Mouse (Mus musculus): ENCODE data around the gene Cdon. TPM values are rescaled to one million over a fixed set of nuclear protein-coding genes. Genes with fewer than 3 reads are reported as not detected.

The Cdon gene
- polyA plus RNA-seq, 1 experiment from 2014 or later = 35.9 TPM

GRCm38 (mm10) chr9:35439754-35440153, 18.8 kb downstream of the Cdon start:
- no peaks in the 10 kb centered on the region for H3K9me3 ChIP-seq
- no peak overlapping the region for H3K27ac ChIP-seq
- no peak overlapping the region for H3K4me2 ChIP-seq
- 0 out of 2 replicates have a peak, but pooled peaks cover 3% of the 10 kb centered on the region for H3K36me3 ChIP-seq
- no peak overlapping the region for H3K9ac ChIP-seq
- H3K4me1 ChIP-seq = peaks cover 56% of the 10 kb centered on the region
- no peak overlapping the region for H3K4me3 ChIP-seq
- ATAC-seq (ENCODE audit: insufficient number of reproducible peaks, low FRiP score, low TSS enrichment, low read depth) = no peak
- H3K27me3 ChIP-seq = no peaks in the 10 kb centered on the region

GRCm38 (mm10) chr9:35442476-35442875, 21.5 kb downstream of the Cdon start:
- Histone ChIP-seq H3K9me3 (no peaks in the 10 kb centered on the region), H3K36me3 (peaks cover 9% of the 10 kb centered on the region; the same call in 1 of the 2 replicates), H3K9ac (no peak overlapping the region), H3K27me3 (no peaks in the 10 kb centered on the region), H3K4me1 (peaks cover 44% of the 10 kb centered on the region), H3K4me3 (no peak overlapping the region), H3K27ac (no peak overlapping the region), H3K4me2 (no peak overlapping the region)
- 50% methylated on average over 5 of the region's 5 CpGs for WGBS
- ATAC-seq (ENCODE audit: insufficient number of reproducible peaks, low FRiP score, low TSS enrichment, low read depth) = no peak

GRCm38 (mm10) chr9:35443618-35444511, 22.9 kb downstream of the Cdon start:
- Histone ChIP-seq H3K27ac (peak overlapping the region; percentile 47; the same call in 1 of the 2 replicates), H3K36me3 (peaks cover 9% of the 10 kb centered on the region; the same call in 1 of the 2 replicates), H3K4me1 (peaks cover 36% of the 10 kb centered on the region), H3K4me2 (no peak overlapping the region), H3K4me3 (no peak overlapping the region), H3K27me3 (no peaks in the 10 kb centered on the region), H3K9me3 (no peaks in the 10 kb centered on the region), H3K9ac (no peak overlapping the region)
- WGBS = 46% methylated on average over 13 of the region's 13 CpGs
- ATAC-seq (ENCODE audit: insufficient number of reproducible peaks, low FRiP score, low TSS enrichment, low read depth) = no peak

GRCm38 (mm10) chr9:35444512-35444886, 23.6 kb downstream of the Cdon start:
- no peak overlapping the region for H3K9ac ChIP-seq
- ATAC-seq (ENCODE audit: insufficient number of reproducible peaks, low FRiP score, low TSS enrichment, low read depth) = no peak
- no peaks in the 10 kb centered on the region for H3K27me3 ChIP-seq

GRCm38 (mm10) chr9:35446916-35447315, 26.0 kb downstream of the Cdon start:
- no peak overlapping the region for H3K4me3 ChIP-seq
- peaks cover 13% of the 10 kb centered on the region; the same call in 1 of the 2 replicates for H3K36me3 ChIP-seq
- 35% methylated on average over 4 of the region's 4 CpGs for WGBS
- H3K27me3 ChIP-seq = no peaks in the 10 kb centered on the region
- H3K9me3 ChIP-seq = no peaks in the 10 kb centered on the region
- ATAC-seq (ENCODE audit: insufficient number of reproducible peaks, low FRiP score, low TSS enrichment, low read depth) = no peak
- H3K27ac ChIP-seq = 0 out of 2 replicates have a peak overlapping the region, but pooled peaks have one; percentile 33
- no peak overlapping the region for H3K4me2 ChIP-seq
- peaks cover 43% of the 10 kb centered on the region for H3K4me1 ChIP-seq
- H3K9ac ChIP-seq = no peak overlapping the region

More at GRCm38 (mm10) chr9:35444512-35444886, 23.6 kb downstream of the Cdon start:
- 53% methylated on average over 8 of the region's 8 CpGs for whole genome bisulfite sequencing
- Histone ChIP-seq H3K9me3 (no peaks in the 10 kb centered on the region), H3K27ac (peak overlapping the region; percentile 47; the same call in 1 of the 2 replicates), H3K36me3 (peaks cover 9% of the 10 kb centered on the region; the same call in 1 of the 2 replicates), H3K4me2 (no peak overlapping the region), H3K4me1 (peaks cover 34% of the 10 kb centered on the region), H3K4me3 (no peak overlapping the region)

GRCm38 (mm10) chr9:35453311-35453710, 32.4 kb downstream of the Cdon start:
- Histone ChIP-seq H3K4me2 (no peak overlapping the region), H3K4me1 (peaks cover 22% of the 10 kb centered on the region), H3K36me3 (peaks cover 58% of the 10 kb centered on the region), H3K27ac (peak overlapping the region; percentile 72), H3K9me3 (no peaks in the 10 kb centered on the region), H3K9ac (no peak overlapping the region), H3K27me3 (no peaks in the 10 kb centered on the region), H3K4me3 (no peak overlapping the region)
- WGBS = 19% methylated on average over 6 of the region's 6 CpGs
- ATAC-seq (ENCODE audit: insufficient number of reproducible peaks, low FRiP score, low TSS enrichment, low read depth) = no peak

- WGBS = 71% methylated on average over 8 of the region's 8 CpGs
- Histone ChIP-seq H3K9ac (no peak overlapping the region), H3K4me1 (peaks cover 7% of the 10 kb centered on the region; the same call in 1 of the 2 replicates), H3K4me3 (no peak overlapping the region), H3K27ac (no peak overlapping the region), H3K36me3 (peaks cover 73% of the 10 kb centered on the region), H3K4me2 (no peak overlapping the region), H3K9me3 (no peaks in the 10 kb centered on the region), H3K27me3 (no peaks in the 10 kb centered on the region)
- ATAC-seq (ENCODE audit: insufficient number of reproducible peaks, low FRiP score, low TSS enrichment, low read depth) = no peak
Observed at GRCm38 (mm10) chr9:35459594-35459993, 38.7 kb downstream of the Cdon start.

- Histone ChIP-seq H3K4me1 (peaks cover 25% of the 10 kb centered on the region), H3K27ac (no peak overlapping the region), H3K27me3 (no peaks in the 10 kb centered on the region), H3K36me3 (peaks cover 53% of the 10 kb centered on the region), H3K9me3 (no peaks in the 10 kb centered on the region), H3K4me3 (no peak overlapping the region), H3K9ac (no peak overlapping the region), H3K4me2 (no peak overlapping the region)
- no peak for ATAC-seq (ENCODE audit: insufficient number of reproducible peaks, low FRiP score, low TSS enrichment, low read depth)
- WGBS = 52% methylated on average over 8 of the region's 8 CpGs
Observed at GRCm38 (mm10) chr9:35467264-35467817, 46.4 kb downstream of the Cdon start.

- H3K36me3 ChIP-seq = peaks cover 53% of the 10 kb centered on the region
- H3K27me3 ChIP-seq = no peaks in the 10 kb centered on the region
- H3K4me2 ChIP-seq = no peak overlapping the region
- no peak overlapping the region for H3K27ac ChIP-seq
- H3K9ac ChIP-seq = no peak overlapping the region
- peaks cover 22% of the 10 kb centered on the region for H3K4me1 ChIP-seq
- no peaks in the 10 kb centered on the region for H3K9me3 ChIP-seq
- no peak overlapping the region for H3K4me3 ChIP-seq
- ATAC-seq (ENCODE audit: insufficient number of reproducible peaks, low FRiP score, low TSS enrichment, low read depth) = no peak
Observed at GRCm38 (mm10) chr9:35468913-35469312, 48.0 kb downstream of the Cdon start.

GRCm38 (mm10) chr9:35474104-35474724, 53.3 kb downstream of the Cdon start:
- Histone ChIP-seq H3K4me1 (no peaks in the 10 kb centered on the region), H3K9ac (no peak overlapping the region), H3K36me3 (peaks cover 85% of the 10 kb centered on the region), H3K4me2 (no peak overlapping the region), H3K4me3 (no peak overlapping the region), H3K27me3 (no peaks in the 10 kb centered on the region), H3K27ac (no peak overlapping the region), H3K9me3 (no peaks in the 10 kb centered on the region)
- no peak for ATAC-seq (ENCODE audit: insufficient number of reproducible peaks, low FRiP score, low TSS enrichment, low read depth)
- 83% methylated on average over 10 of the region's 10 CpGs for WGBS

GRCm38 (mm10) chr9:35475394-35475793, 54.5 kb downstream of the Cdon start:
- no peak overlapping the region for H3K4me3 ChIP-seq
- H3K4me2 ChIP-seq = no peak overlapping the region
- no peak for ATAC-seq (ENCODE audit: insufficient number of reproducible peaks, low FRiP score, low TSS enrichment, low read depth)
- no peaks in the 10 kb centered on the region for H3K9me3 ChIP-seq
- no peak overlapping the region for H3K9ac ChIP-seq
- no peak overlapping the region for H3K27ac ChIP-seq
- H3K27me3 ChIP-seq = no peaks in the 10 kb centered on the region
- no peaks in the 10 kb centered on the region for H3K4me1 ChIP-seq
- peaks cover 81% of the 10 kb centered on the region for H3K36me3 ChIP-seq
- WGBS = 90% methylated on average over 7 of the region's 7 CpGs

- WGBS = 90% methylated on average over 6 of the region's 6 CpGs
- no peak for ATAC-seq (ENCODE audit: insufficient number of reproducible peaks, low FRiP score, low TSS enrichment, low read depth)
- H3K36me3 ChIP-seq = peaks cover 75% of the 10 kb centered on the region
- H3K4me2 ChIP-seq = no peak overlapping the region
- peaks cover 3% of the 10 kb centered on the region; the same call in 1 of the 2 replicates for H3K4me1 ChIP-seq
- no peaks in the 10 kb centered on the region for H3K9me3 ChIP-seq
- H3K27me3 ChIP-seq = no peaks in the 10 kb centered on the region
- no peak overlapping the region for H3K9ac ChIP-seq
- no peak overlapping the region for H3K27ac ChIP-seq
- no peak overlapping the region for H3K4me3 ChIP-seq
Observed at GRCm38 (mm10) chr9:35479456-35479855, 58.5 kb downstream of the Cdon start.

All from limb, embryonic 15.5 days (tissue).